Mouse (Mus musculus): ENCODE results near the gene Akr1e1.

DNA sequence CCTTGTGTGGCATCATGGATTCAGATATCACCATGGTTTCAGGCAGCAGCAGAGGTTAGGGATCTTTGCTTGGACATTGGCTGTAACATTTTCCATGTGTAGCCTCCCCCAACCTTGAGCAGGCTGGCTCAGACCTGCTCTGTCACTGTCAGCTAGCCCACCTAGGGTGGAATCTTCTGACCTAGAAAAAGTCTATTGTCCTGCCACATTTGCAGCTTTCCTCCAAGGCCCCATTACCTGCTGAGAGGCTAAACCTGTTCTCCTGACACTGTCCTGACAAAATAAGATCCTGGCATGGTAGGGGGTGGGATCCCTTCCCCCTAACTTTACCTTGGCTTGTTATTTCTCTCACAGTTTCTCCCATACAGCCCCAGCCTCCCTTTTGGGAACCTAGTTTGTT lies 48.5 kb downstream of the Akr1e1 start:
- TF ChIP-seq POLR2A (IDR thresholded peaks at IDR 0.05; ENCODE audit: borderline replicate concordance, insufficient read depth, low read length) (no peak), CTCF (IDR thresholded peaks at IDR 0.05; ENCODE audit: borderline replicate concordance, insufficient read depth, low read depth, low read length) (no peak)
